Mouse (Mus musculus): Measurements from ENCODE around the gene Ubl5.
"Not testable (repeated sequence)": the region's sequence is repeated elsewhere in the genome, so short reads cannot be mapped to it uniquely, and the experiment has no call there.

Gene Ubl5

DNA sequence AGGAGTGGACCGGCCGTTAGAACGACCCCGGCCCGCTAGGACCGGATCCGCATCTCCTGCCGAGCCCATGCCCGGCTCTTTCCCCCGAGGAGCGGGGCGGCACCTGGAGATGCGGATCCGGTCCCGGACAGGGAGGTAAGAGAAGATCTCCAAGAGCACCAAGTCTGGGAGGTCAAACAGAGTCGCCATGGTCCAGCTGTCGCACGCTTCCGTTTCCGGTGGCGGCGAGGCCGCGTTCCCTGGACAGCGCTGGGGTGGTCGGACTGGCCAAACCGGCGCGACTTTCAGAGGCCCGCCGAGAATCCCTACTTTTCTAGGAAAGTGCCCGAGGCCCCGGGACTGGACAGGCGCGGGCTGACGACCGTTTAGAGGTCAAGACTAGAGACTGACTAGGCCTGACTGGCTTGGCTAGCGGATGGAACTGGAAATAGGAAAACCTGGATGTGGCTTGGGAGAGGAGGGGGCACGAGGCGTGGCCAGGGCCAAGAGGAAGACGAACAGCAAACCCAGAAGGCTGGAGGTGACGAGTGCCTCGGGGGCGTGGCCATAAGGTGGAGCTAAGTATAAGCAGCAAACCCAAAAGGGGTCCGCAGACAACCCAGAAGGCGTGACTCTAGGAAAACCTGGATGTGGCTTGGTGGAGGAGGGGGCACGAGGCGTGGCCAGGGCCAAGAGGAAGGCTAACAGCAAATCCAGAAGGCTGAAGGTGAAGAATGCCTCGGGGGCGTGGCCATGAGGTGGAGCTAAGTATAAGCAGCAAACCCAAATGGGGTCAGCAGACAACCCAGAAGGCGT lies at the start of gene Ubl5:
TSS of gene Ubl5 (plus strand) at position 778 of the 795 bp plus-strand sequence.
- DNase-seq = peak; percentile 96 to 98

DNA sequence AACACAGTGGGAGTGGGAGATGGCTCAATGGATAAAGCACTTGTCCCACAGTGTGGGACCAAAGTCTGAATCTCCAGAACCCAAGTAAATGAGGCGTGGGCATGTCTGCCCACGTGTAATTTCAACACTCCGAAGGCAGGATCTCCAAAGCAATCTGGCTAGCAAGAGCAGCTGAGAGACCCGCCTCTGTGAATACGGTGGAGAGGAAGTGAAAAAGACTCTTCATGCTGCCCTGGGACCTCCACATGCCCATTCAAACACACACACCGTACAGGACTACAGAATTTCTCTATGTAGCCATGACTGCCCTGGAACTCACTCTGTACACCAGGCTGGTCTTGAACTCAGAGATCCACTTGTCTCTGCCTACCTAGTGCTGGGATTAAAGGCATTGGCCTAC lies 41.4 kb upstream of the Ubl5 start:
- no peak for DNase-seq

DNA sequence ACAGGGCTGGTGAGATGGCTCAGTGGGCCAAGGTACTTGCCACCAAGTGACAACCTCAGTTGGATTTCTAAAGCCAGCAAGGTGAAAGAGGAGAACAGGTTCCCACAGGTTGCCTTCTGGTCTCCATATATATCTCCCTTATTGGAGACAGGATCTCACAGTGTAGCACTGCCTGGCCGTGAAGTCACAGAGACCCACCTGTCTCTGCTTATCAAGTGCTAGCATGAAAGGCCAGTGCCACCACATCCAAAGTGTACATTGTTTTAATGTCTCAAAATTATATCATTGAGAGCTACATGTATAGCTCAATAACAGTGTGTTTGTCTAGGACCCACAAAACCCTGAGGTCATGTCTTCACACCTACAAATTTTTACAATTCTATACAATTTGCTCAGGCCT lies 36.4 kb upstream of the Ubl5 start:
- no peak for DNase-seq

DNA sequence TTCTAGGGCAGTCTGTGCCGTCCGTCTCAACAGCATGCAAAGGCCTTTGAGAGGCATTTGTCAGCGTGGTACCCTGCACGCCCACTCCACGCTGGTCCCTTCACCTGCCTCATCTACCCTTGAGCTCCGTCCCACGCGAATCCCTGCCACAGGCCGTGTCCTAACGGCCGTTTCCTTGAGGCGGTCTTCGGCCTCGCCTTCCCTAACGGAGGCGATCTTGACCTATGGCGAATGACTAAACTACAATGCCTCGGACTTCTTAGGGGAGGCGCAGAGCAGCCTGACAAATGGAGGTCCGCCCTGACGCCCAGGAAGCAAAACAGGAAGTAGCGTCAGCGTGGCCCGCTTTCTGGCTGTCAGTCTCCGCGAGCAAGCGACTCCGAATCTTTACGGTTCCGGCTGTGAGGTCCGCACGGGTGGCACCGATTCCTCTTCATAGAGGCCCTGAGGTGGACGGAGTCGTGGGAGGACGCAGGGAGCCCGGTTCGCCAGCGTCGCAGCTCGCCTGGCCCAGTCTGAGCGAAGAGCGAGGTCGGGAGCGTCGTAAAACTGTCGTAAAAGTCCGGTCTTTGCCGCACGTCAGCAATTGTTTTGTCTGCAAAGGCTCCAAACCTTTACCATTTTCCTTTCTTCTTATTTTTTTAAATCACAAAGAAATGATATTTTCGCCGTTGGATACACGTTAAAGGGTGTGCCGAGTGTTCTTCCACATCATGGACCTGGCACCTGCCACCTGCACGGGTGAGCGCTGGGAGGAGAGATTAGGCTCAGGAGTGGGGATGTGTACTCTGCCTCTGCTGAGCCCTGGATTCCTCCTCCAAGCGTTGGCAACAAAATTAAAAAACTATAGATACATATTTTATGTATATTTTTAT lies 35.3 kb upstream of the Ubl5 start:
- DNase-seq = peak; percentile 85 to 93

DNA sequence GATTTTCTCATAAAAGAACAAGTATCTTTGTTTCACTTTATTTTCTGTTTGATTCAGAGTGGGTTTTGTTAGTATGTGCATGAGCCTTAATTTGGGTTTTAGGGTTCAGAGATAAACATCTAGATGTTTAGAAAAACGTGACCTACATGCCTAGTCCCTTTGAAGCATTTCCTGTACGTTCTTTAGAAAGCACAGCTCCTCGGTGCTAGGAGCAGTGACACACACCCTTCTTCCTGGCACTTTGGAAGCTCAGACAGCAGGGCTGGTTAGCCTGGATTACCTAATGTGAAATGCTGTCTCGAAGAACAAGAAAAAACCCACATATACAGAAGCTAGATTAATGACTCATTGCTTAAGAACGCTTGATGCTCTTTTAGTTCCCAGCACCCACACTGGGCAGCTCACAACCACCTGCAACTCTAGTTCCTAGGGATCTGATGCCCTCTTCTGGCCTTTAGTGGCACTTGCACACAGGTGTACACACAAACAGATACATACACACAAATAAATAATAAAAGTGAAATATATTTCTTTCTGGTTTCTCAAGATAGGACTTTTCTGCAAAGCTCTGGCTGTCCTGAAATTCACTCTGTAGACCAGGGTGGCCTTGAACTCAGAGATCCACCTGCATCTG lies 32.7 kb upstream of the Ubl5 start:
- no peak for DNase-seq

DNA sequence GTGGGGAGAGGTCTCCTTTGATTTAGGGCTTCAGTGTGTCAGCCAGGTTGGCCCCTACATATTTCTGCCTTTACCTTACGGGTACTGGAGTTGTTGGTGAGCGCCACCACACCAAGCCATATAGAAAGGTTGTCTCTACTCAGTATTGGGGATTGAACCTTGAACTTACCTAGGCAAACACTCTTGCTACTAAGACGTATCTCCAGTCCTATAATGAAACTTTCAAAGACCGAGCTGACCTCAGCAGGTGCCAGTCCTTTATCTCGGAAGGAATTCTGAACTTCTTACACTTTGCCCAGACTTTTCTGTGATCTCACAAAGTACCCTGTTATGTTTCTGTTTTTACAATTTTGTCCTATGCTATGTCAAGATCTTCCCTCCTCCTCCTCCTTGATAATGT lies 30.7 kb upstream of the Ubl5 start:
- DNase-seq = no peak

DNA sequence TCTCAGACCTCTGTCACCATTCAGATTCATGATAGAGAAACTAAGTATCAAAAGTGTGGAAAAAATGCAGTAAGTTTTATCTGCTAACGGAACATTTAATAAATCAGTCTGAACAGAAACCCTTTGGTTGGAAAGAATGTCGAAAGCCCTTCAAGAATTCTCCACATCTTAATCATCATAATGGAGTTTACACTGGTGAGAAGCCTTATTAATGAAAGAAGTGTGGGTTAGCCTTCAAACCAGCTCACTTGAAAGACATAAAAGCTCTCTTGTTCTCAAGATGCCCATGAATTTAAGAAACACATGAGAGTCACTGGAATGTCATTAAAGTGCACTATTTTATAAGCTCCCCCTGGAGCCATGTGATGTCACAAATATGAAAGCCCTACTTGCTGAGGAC lies 26.0 kb upstream of the Ubl5 start:
- no peak for DNase-seq

DNA sequence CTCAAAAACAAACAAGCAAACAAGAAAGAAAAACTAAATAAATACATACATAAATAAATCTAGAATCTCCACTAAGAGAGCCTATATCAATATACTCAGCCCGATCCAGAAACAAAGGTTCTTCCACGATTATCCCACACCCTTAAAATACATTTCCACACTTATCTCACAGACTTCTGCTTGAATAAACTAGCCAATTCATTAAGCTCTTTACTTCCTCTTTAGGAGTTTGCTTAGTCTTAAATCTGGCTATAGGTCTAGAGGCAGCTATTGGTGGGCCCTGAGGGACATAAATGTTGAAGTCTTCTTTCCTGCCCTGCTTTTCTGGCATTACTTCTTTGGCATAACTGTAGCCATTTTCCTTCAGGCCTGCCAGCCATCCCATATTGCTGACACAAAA lies 11.3 kb upstream of the Ubl5 start:
- DNase-seq = no peak

DNA sequence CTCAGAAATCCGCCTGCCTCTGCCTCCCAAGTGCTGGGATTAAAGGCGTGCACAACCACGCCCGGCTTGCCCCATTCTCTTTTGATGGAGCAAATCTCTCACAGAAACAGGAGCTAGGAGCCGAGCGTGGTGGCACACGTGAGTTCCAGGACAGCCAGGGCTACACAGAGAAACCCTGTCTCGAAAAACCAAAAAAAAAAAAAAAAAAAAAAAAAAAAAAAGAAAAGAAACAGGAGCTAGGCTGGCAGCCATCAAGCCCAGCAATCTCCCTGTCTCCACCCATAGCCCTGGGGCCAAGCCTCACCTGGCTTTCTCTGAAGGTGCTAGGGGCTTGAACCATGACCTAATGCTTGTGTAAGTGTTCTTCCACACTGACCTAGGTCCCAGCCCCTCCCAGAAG lies 7.0 kb upstream of the Ubl5 start:
- DNase-seq = not testable (repeated sequence)

DNA sequence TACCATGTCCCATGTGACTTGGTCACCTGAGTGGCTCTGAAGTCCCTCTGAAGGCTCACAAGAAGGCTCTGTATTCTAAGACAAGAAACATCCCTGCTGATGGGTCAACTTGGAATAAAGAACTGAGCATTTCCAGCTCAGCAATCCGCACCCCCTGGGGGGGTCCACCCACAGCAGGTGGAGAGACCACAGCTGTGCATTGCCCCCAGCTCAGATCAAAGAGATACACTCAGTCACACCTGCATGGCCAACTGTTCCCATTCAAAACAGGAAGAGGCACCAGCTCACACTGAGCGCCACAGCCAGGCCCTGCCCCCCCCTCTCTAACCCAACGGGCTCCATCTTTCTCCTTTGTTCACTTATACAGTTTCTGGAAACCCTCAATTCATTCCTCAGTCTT lies 6.4 kb upstream of the Ubl5 start:
- DNase-seq = no peak

DNA sequence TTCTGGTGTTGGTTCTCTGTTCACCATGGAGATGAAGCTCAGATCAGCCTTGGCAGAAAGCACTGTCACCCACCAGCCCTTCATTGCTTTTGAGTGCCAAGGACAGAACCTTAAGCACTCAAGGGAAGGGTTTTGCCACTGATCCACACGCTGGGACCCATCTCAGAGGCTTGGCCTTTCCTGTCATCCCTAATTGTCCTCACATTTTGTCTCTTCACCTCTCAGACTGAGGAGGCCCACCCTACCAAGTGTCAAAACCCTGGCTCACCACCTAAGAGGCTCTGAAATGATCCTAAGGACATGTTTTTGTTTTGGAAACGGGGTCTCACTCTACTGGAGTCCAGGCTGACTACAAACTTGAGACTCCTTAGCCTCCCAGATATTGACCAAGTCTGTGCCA lies 5.9 kb upstream of the Ubl5 start:
- no peak for DNase-seq

DNA sequence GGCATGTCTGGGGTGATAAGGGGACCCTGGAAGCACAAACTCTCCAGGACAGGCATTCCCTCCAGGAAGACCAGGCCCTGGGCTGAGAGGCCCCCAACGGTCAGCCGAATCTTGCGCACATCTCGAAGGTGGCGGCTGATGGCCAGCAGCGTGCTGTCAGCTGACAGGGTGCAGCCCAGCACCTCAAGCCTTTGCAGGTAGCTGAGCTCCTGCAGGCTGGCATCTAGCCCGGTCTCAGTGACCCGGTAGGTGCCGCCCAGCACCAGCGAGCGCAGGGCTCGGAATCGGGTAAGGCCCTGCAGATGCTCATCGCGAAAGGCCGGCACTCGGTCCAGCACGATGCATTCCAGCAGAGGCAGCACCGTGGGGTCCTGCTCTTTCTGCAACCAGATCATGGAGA lies 4.1 kb upstream of the Ubl5 start:
- DNase-seq = no peak

DNA sequence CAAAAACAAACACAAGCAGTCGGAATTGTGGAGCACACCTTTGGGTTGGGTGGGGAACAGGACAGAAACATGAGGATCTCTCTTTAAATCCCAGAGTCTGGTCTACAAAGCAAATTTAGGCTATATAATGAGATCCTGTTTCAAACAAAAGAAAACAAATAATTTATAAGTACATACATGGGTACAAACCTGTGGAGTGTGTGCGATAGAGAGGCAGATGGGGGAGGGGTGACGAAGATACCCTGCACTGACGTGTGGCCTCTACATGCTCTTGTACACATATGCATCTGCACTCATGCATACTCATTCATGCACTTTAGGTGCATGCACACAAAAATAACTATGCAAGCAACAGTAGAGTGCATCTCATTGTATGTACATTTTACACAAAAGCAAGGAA lies 3.2 kb upstream of the Ubl5 start:
- no peak for DNase-seq

DNA sequence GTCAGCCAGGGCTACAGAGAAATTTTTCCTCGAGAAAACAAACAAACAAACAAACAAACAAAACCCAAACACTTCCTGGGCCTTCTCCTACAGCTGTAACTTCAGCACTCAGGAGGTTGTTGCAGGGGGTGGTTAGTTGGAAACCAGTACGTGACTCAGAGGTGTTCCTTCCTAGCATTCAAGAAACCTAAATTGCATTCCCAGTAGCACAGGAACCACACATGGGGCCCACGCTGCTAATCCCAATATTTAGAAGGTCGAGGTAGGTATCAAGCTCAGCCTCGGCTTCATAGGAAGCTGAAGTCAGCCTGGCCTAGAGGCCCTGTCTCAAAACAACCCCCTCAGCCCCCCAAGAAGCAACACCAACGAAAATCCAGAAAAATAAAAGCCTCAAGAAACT lies 1.2 kb upstream of the Ubl5 start:
- no peak for DNase-seq

DNA sequence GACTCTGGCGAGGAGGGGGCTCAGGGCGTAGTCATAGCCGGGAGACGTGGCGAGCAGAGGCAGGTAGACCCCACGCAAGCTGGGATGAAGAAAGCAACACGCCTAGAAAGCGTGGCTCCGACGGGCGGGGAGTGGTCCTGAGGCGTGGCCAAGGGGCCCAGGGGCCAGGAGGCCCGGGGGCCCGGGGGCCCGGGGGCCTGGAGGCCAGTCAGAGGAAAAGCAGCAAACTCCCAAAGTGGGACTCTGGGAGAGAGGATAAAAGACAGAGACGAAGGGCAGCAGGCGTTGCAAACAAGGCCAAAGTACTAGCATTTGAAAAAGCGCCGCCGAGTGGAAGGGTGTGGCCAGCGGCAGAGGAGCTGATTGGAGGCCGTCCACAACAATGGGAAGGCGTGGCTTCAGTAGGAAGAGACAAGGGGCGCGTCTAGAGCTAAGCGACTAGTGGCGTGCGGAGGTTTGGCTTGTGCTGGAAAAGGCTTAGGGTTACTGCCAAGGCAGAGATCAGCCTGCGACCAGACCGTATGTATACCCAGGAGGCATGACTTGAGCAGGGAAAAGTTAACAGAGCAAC lies 303 bp downstream of the Ubl5 start:
- DNase-seq = peak; percentile 91 to 94

DNA sequence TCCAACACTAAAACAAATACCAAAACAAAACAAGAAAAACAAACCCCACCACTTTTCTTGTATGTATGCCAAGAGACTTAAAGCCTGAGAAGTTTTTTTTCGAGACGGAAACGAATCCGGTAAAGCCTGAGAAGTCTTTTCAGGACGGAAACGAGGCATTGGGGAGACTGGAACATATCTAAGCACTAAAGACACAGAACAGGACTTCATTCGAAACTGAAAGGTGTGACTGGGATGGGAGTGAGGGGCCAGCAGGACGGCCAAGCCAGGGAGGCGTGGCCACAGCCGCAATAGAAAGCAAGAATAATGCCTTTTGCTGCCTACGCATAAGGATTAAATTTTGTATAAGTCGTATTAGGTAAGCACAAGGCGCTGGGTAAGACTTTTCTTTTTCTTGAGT lies 1.1 kb downstream of the Ubl5 start:
- no peak for DNase-seq

DNA sequence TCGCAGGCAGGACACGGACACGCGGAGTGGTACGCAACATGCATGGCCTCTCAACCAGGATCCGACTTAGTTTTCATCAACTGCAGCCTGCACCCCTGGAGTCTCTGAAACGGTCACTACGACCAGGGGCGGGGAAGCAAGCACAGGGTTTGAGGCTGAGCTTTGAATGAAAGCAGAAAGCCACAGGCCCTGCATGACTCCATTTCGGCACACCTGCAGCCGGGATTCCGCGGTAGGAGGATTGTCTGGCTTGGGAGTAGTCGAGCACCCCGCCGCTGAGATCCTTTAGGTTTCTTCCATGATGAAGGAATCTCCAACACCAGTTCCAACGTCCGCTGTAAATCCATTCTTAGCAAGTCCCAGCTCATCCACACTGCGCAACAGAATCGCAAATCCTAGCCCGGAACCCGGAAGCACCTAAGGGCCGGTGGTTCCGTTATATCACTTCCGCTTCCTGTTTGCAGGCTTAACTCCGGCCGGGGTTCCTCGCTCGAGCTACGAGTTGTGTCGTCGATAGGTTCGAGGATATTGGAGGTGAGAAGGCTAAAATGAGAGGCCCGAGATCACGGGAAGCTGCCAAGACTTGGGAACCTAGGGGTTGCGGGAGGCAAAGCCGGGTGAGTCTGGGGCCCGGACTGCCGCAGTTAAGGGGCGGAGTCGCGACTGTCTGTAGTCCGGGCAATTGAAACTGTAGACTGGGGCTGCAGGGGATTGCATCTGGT lies 1.8 kb downstream of the Ubl5 start, which contains the start of gene Fbxl12:
TSS of gene Fbxl12 (minus strand) at position 408 of the 722 bp plus-strand sequence.
- DNase-seq = peak; percentile 76 to 85

DNA sequence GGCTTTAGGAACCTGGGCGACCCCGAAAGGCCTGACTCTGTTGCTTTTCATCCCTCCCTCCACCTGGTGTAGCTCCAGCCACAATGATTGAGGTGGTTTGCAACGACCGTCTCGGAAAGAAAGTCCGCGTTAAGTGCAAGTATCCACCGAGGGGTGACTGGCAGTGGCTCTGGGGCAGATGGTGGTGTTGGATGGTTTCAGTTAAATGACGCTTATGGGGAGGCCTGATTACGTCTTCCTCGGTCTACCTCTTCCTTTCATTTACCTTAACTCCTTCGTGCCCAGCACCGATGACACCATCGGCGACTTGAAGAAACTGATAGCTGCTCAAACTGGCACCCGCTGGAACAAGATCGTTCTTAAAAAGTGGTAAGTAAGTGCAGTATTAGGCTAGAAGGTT lies 2.4 kb downstream of the Ubl5 start:
- DNase-seq = no peak

DNA sequence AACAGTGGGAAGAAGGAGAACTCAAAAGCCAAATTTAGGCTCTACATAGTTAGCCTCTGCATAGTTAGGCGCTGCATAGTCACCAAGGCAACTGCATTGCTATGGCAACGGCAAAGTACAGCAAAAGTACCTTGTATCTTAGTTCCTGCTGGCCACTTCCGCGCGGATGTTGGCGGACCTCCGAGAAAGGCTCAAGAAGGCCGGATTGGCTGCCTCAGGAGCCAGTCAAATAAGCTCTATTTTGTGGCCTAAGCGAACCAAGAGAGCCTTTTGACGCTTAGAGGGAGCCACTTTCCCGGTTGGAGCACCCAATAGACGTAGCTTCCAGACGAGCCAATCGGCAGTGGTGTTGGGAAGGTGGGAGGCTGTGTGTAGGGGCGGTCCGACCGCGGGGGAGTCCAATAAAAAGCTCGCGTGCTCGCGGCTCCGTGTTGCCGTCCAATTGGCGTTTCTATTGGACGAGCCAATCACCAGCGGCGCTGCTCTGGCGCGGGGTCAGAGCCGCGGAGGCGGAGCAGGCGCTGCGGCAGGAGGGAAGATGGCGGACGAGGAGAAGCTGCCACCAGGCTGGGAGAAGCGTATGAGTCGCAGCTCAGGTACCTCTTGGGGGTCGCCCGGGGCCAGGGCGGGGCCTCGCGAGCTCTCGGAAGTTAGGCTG lies 9.1 kb downstream of the Ubl5 start, which contains the start of gene Pin1:
TSS of gene Pin1 (plus strand) at position 494 of the 658 bp plus-strand sequence.
- peak; percentile 98 to 99 for DNase-seq

DNA sequence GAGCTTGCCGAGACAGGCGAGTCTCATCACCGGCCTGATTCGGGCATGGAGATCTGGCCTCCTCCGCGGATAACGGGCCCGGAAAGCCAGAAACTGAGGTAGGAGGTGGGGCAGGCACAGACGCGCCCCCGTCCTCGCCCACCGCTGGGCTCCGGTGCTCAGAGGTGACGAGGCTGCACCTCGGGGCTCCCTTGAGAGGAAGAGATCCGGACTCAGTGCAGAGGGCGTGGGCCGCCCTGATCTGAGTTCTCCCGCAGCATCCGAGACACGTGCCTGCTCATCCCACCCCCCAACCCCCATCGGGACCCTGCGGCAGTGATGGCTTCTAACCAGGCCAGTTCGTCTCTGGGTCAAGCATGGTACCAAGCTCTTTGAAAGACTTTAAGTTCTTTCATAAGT lies 9.6 kb downstream of the Ubl5 start:
- no peak for DNase-seq

DNA sequence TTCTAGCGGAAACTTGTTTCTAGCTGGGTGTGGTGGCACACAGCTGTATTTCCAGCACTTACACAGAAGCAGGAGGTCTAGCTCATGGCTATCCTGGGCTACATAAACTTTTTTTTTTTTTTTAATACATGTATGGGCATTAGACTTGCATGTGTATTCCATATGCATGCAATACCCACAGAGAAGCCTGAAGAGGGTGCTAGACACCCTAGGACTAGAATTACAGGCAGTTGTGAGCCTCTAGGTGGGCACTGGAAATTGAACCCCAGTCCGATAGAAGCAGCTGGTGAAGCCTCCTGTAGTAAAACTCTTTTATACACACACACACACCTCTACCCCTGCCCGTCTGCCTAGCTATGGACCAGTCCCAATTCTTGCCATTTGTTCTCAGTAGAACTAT lies 11.2 kb downstream of the Ubl5 start:
- DNase-seq = no peak

DNA sequence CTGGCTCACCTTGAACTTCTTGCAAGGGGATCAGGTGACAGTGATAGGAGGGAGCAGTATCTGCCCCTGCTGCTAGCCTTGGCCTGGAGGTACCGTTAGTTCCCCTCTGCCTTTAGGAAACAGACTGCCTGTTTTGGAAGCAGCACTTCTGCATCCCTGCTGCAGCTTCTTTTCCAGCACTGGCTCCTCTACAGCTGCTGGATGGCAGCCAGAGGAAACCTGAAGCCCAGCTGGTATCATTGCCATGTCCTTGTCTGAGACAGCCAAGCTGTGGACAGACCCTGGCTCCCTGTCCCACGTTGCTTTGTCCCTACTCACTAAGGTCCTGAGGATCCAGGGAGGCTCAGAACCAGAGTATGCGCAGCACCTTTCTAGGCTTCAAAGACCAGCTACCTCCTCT lies 14.9 kb downstream of the Ubl5 start:
- no peak for DNase-seq

Measured in kidney, postnatal 4 days (tissue).